Mouse (Mus musculus) limb, embryonic 12.5 days (tissue): ENCODE measurements around the gene Ccr1. TPM values are rescaled to one million over a fixed set of nuclear protein-coding genes. Genes with fewer than 3 reads are reported as not detected.

Experiments
- ATAC-seq: fragments of 200-750 bp; cut with Nextera tagmentation; 2 replicates; pipeline ENCODE4 v1.8.0; 2017; ENCODE audit warnings: low read depth, moderate TSS enrichment; ENCODE audit not compliant: insufficient number of reproducible peaks, insufficient read depth, low FRiP score, low TSS enrichment
- H3K27ac ChIP-seq: fragments of 300-500 bp; sonication (generic); 2 replicates; pipeline ENCODE4 v1.5.1; 2016; ENCODE audit warnings: mild to moderate bottlenecking, moderate library complexity
- H3K27me3 ChIP-seq: fragments of 300-500 bp; sonication (generic); 2 replicates; pipeline ENCODE4 v1.6.1; 2016; ENCODE audit warnings: mild to moderate bottlenecking, moderate library complexity
- H3K36me3 ChIP-seq: fragments of 300-500 bp; sonication (generic); 2 replicates; pipeline ENCODE4 v1.6.1; 2016; ENCODE audit warnings: mild to moderate bottlenecking, moderate library complexity
- H3K4me1 ChIP-seq: fragments of 300-500 bp; sonication (generic); replicated peaks from 2 replicates; pipeline ENCODE4 v1.6.1; 2016
- H3K4me2 ChIP-seq: fragments of 300-500 bp; sonication (generic); 2 replicates; pipeline ENCODE4 v1.6.1; 2016; ENCODE audit warnings: mild to moderate bottlenecking, moderate library complexity
- H3K4me3 ChIP-seq: fragments of 300-500 bp; sonication (generic); replicated peaks from 2 replicates; pipeline ENCODE4 v1.5.1; 2016; ENCODE audit warnings: mild to moderate bottlenecking
- H3K9ac ChIP-seq: fragments of 300-500 bp; sonication (generic); replicated peaks from 2 replicates; pipeline ENCODE4 v1.6.1; 2016; ENCODE audit warnings: mild to moderate bottlenecking, moderate library complexity
- H3K9me3 ChIP-seq: fragments of 300-500 bp; sonication (generic); 2 replicates; pipeline ENCODE4 v1.6.1; 2016; ENCODE audit warnings: mild to moderate bottlenecking, moderate library complexity
- WGBS: fragments of 180-500 bp; shearing (Covaris S2); methylation state at CpG from one replicate; pipeline ENCODE4 v1.1.7; 2016; 5-methylcytosine and 5-hydroxymethylcytosine counted together
- polyA plus RNA-seq: library from polyadenylated mRNA; unstranded; fragments of >200 nt; fragmentation: Nextera tagmentation; extraction: Ambion mirVana; gene quantifications from 2 replicates; pipeline ENCODE4 v1.2.1, GENCODE M21; 2016

Ccr1 gene
- polyA plus RNA-seq, 1 experiment from 2014 or later = 1.5 TPM

GRCm38 (mm10) chr9:123933716-123934445, 34.6 kb downstream of the Ccr1 start:
- no peaks in the 10 kb centered on the region for H3K27me3 ChIP-seq
- H3K9me3 ChIP-seq = no peaks in the 10 kb centered on the region
- ATAC-seq = no peak
- no peaks in the 10 kb centered on the region for H3K36me3 ChIP-seq
- no peak overlapping the region for H3K4me3 ChIP-seq
- H3K9ac ChIP-seq = no peak overlapping the region
- no peak overlapping the region for H3K4me2 ChIP-seq
- H3K4me1 ChIP-seq = no peaks in the 10 kb centered on the region
- H3K27ac ChIP-seq = no peak overlapping the region
- WGBS = 93% methylated on average over 5 of the region's 5 CpGs

GRCm38 (mm10) chr9:123932911-123933675, 35.4 kb downstream of the Ccr1 start:
- WGBS = 92% methylated on average over 19 of the region's 19 CpGs
- ATAC-seq = no peak
- Histone ChIP-seq H3K4me2 (no peak overlapping the region), H3K36me3 (no peaks in the 10 kb centered on the region), H3K27me3 (no peaks in the 10 kb centered on the region), H3K4me1 (peaks cover 2% of the 10 kb centered on the region; the same call in 1 of the 2 replicates), H3K27ac (no peak overlapping the region), H3K4me3 (no peak overlapping the region), H3K9me3 (no peaks in the 10 kb centered on the region), H3K9ac (no peak overlapping the region)

- 62% methylated on average over 6 of the region's 6 CpGs for WGBS
- ATAC-seq = no peak
- H3K27me3 ChIP-seq = no peaks in the 10 kb centered on the region
Measured at GRCm38 (mm10) chr9:123931761-123932700, 36.5 kb downstream of the Ccr1 start.

GRCm38 (mm10) chr9:123930926-123931325, 37.6 kb downstream of the Ccr1 start:
- Histone ChIP-seq H3K9ac (no peak overlapping the region), H3K4me1 (peaks cover 10% of the 10 kb centered on the region; the same call in 1 of the 2 replicates), H3K9me3 (no peaks in the 10 kb centered on the region), H3K27ac (no peak overlapping the region), H3K36me3 (no peaks in the 10 kb centered on the region), H3K4me3 (no peak overlapping the region), H3K27me3 (no peaks in the 10 kb centered on the region), H3K4me2 (no peak overlapping the region)
- 96% methylated on average over 3 of the region's 3 CpGs for WGBS
- ATAC-seq = no peak

More at GRCm38 (mm10) chr9:123931761-123932700, 36.5 kb downstream of the Ccr1 start:
- no peak overlapping the region for H3K9ac ChIP-seq
- H3K27ac ChIP-seq = no peak overlapping the region
- H3K4me1 ChIP-seq = peaks cover 8% of the 10 kb centered on the region; the same call in 1 of the 2 replicates
- no peaks in the 10 kb centered on the region for H3K9me3 ChIP-seq
- H3K36me3 ChIP-seq = no peaks in the 10 kb centered on the region
- H3K4me3 ChIP-seq = no peak overlapping the region
- H3K4me2 ChIP-seq = no peak overlapping the region

- ATAC-seq = no peak
- H3K4me1 ChIP-seq = peaks cover 15% of the 10 kb centered on the region; the same call in 1 of the 2 replicates
- no peak overlapping the region for H3K4me2 ChIP-seq
- no peak overlapping the region for H3K4me3 ChIP-seq
- no peak overlapping the region for H3K27ac ChIP-seq
- H3K9me3 ChIP-seq = no peaks in the 10 kb centered on the region
- no peak overlapping the region for H3K9ac ChIP-seq
- WGBS = 81% methylated on average over 3 of the region's 3 CpGs
- H3K36me3 ChIP-seq = no peaks in the 10 kb centered on the region
- H3K27me3 ChIP-seq = no peaks in the 10 kb centered on the region
Measured at GRCm38 (mm10) chr9:123930476-123930875, 38.0 kb downstream of the Ccr1 start.

GRCm38 (mm10) chr9:123929936-123930335, 38.6 kb downstream of the Ccr1 start:
- WGBS = 87% methylated on average over 4 of the region's 4 CpGs
- Histone ChIP-seq H3K36me3 (no peaks in the 10 kb centered on the region), H3K27me3 (no peaks in the 10 kb centered on the region), H3K9me3 (no peaks in the 10 kb centered on the region), H3K4me1 (peaks cover 15% of the 10 kb centered on the region; the same call in 1 of the 2 replicates), H3K4me2 (no peak overlapping the region), H3K27ac (no peak overlapping the region), H3K4me3 (no peak overlapping the region), H3K9ac (no peak overlapping the region)
- ATAC-seq = no peak

- peaks cover 15% of the 10 kb centered on the region; the same call in 1 of the 2 replicates for H3K4me1 ChIP-seq
- ATAC-seq = no peak
- H3K27ac ChIP-seq = no peak overlapping the region
- H3K36me3 ChIP-seq = no peaks in the 10 kb centered on the region
- peaks cover 8% of the 10 kb centered on the region for H3K27me3 ChIP-seq
- H3K9ac ChIP-seq = no peak overlapping the region
- 46% methylated on average over 8 of the region's 8 CpGs for WGBS
- no peak overlapping the region for H3K4me2 ChIP-seq
- no peak overlapping the region for H3K4me3 ChIP-seq
- peaks cover 3% of the 10 kb centered on the region; the same call in 1 of the 2 replicates for H3K9me3 ChIP-seq
Measured at GRCm38 (mm10) chr9:123928759-123929246, 39.7 kb downstream of the Ccr1 start.

GRCm38 (mm10) chr9:123928118-123928758, 40.3 kb downstream of the Ccr1 start:
- WGBS = 47% methylated on average over 12 of the region's 12 CpGs

GRCm38 (mm10) chr9:123927281-123927960, 41.1 kb downstream of the Ccr1 start:
- peaks cover 22% of the 10 kb centered on the region; the same call in 1 of the 2 replicates for H3K4me1 ChIP-seq
- H3K4me3 ChIP-seq = no peak overlapping the region
- H3K36me3 ChIP-seq = no peaks in the 10 kb centered on the region
- ATAC-seq = no peak
- peaks cover 17% of the 10 kb centered on the region for H3K27me3 ChIP-seq
- 39% methylated on average over 16 of the region's 16 CpGs for WGBS
- H3K9ac ChIP-seq = no peak overlapping the region
- no peak overlapping the region; the same call in 1 of the 2 replicates for H3K4me2 ChIP-seq
- no peak overlapping the region for H3K27ac ChIP-seq
- H3K9me3 ChIP-seq = peaks cover 3% of the 10 kb centered on the region; the same call in 1 of the 2 replicates

More at GRCm38 (mm10) chr9:123928118-123928758, 40.3 kb downstream of the Ccr1 start:
- H3K4me2 ChIP-seq = no peak overlapping the region; the same call in 1 of the 2 replicates
- H3K36me3 ChIP-seq = no peaks in the 10 kb centered on the region
- no peak overlapping the region for H3K4me3 ChIP-seq
- peaks cover 20% of the 10 kb centered on the region; the same call in 1 of the 2 replicates for H3K4me1 ChIP-seq
- H3K27me3 ChIP-seq = peaks cover 14% of the 10 kb centered on the region
- ATAC-seq = no peak
- peaks cover 3% of the 10 kb centered on the region; the same call in 1 of the 2 replicates for H3K9me3 ChIP-seq
- no peak overlapping the region for H3K27ac ChIP-seq
- H3K9ac ChIP-seq = no peak overlapping the region
